Mouse (Mus musculus) layer of hippocampus, adult 18-20 months (tissue): Measurements from ENCODE around the gene Pard3b. TPM values are rescaled to one million over a fixed set of nuclear protein-coding genes. Genes with fewer than 3 reads are reported as not detected.
A peak's percentile ranks its signal among the peaks of the same experiment; 100 is the strongest.

ENCODE experiments used
- DNase-seq, 2 experiments: peaks; one replicate each; pipeline ENCODE4 v3.0.0; 2022; ENCODE audit warnings: low spot score in 2 of 2
- total RNA-seq, 2 experiments: library from RNA; stranded (reverse); gene quantifications; 2 replicates each; pipeline ENCODE4 v1.2.3; 2021

The Pard3b gene
- total RNA-seq, 2 experiments from 2014 or later = 5.4 to 5.9 TPM

DNA sequence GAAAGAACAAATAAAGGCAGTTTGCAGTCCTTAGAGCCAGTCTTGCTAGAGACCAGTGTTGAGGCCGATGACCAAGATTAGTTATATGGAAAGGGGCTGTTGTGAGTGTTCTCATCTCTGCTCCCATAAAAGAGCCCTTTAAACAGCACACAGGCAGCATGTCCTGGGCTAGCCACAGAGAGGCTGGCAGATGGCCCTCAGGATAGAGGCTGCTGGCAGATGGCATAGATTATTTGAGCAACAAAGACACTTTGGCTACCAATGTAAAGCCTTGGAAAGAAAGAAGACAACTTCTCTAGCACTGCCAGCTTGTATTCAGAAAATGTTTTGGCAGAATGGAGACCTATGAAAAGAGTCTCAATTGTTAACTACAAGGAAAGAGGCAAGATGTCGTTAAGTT is 274.3 kb downstream of the Pard3b start:
- DNase-seq = peak in 1 of 2 experiments; percentile 28

DNA sequence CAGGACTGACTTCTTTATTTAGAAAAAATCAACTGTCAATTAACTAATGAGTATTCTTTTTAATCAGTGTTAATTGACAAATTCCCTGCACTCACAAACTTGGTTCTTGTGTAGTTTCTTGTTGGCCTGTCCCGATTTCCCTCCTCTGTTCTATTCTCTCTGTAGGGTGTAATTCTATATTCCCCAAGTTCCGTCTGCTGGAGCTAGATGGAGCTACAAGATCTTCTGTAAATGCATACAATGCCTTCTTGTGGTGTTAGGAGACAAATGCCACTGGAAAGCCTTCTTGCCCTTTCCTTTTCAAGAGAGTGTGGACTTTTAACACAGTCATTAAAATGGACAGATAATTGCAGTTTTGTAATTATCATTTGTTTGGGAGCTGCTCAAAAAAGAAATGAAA is 286.3 kb downstream of the Pard3b start:
- DNase-seq = peak in 1 of 2 experiments; percentile 46

DNA sequence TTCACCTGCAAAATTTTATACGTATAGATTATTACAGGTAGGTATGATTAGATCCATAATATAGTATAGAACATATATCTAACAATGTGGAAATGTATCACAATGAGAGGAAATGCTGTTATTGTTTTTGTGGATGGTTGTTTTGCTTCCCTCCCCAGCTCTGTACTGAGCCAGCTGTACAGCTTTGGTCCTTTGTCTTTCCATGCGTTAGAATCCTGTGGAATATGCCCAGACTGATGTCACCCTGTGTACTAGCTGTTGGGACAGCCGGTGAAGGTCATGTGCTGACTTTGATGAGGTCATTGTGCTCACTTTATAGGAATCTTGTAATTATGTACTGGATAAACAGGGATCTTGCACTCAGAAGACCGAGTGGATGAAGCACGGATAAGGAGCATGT is 286.9 kb downstream of the Pard3b start:
- no peak for DNase-seq

DNA sequence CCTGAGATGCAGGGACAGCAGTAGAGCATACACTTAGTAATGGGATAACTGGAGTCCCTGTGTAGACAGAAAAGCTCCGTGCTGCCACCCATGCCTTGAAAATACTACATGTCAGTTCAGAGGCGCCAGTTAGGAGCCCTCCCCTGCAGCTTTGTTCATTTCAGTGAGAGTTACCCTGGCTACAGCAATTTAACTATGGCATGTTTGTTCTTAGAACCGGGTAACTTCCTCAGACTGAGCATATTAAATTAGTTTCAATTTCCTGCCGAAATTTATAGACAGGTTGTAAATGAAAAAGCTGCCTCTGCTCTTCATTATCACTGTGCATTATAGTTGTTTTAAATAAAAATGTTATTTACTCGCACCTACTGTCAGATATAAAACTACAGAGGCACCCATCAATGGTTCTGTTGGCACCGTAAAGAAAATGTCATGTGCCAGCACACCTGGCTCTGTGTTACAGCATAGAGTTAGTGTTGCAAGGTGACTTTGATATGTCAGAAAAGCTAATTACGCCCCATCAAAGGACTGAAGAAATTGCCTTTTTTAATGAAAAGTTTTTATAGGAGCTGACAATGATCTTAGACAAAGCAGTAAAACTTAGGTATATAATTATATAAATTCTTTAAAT is 289.6 kb downstream of the Pard3b start:
- peak in 1 of 2 experiments; percentile 32 for DNase-seq

DNA sequence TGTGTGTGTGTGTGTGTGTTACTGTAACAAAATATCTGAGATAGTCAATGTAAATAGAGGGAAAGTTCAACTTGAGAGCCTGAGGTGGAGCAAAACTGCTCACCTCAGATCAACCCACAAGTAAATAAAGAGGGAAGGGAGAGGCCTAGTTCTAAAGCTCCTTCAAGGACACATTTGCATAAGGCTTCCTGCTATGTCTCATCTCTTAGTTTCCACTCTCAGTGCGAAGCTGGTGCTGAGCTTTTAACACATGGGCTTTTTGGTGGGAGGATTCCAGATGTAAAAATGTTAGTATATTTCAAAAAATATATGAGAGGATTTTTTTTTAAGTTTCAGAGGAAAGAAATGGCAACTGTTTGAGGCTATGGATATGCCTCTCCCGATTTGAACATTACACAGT is 294.9 kb downstream of the Pard3b start:
- no peak for DNase-seq

DNA sequence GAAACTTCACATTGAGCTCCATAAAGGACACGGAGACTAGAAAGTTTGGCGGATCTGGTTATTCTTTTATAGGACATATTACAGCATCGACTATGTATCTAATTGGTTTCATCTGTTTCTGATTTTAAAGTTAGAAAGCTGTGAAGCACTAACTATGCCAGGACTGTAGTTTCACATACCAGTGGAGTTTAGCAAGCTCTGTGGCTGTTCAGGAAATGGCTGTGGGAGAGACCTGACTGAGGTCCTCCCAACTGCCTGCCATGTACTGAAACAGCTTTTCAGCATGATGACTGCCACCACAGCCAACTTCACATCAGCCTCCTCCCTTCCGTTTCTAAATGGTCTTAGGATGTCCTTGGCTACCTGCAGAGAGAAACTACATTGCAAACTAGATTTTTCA is 296.1 kb downstream of the Pard3b start:
- DNase-seq = no peak

DNA sequence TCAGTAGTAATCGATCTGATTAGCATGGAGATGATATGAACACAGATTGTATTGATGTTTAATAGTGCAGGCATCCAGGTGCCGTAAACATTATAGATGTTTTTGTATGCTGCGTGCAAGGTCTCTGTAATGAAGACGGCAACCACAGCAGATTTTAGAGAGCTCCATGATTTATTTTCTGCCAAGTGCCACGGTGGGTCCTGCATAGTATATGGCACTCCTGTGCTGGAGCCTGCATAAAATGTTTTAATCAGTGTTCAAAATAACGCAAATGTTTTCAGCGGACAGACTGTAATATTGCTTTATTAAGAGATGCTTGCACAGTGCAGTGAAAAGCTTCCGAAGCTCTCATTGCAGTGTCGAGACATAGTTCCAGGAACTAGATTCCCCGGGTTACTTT is 301.3 kb downstream of the Pard3b start:
- DNase-seq = no peak

DNA sequence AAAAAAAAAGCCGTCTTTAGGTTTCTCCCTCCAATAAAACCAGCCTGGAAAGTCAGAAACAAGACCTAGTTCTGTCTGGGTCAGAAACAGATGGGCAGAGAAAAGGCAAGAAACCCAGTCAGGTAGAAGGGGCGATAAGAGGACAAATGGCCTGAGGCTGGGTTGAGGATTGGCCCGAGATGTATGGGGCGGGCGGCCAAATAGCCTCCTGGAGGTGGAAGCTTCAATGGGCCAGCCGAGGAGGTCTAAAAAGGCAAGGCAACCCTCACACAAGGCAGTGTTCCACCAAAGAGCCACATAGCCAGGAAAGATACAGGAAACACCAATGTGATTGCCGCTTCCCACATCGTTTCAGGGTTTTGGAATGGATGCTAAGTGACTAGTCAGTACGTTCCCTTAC is 322.9 kb downstream of the Pard3b start:
- DNase-seq = no peak

DNA sequence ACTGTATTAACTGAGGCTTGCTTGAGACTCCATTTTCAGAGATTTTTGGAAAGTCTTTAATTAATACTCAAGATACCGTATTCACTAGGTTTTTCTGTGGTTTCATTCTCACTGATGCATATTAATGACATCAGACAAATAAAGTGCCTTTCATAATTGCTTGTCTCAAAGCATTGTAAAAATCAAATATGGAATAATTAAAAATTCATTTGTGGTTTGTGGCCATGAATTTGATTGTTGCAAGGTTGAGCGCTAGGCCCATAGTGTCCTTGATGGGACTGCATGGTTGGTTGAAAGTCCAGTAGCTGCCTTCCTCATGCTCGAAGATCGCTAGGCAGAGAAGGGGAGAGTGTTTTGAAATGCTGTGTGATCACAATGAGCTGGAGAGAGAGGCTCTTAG is 323.9 kb downstream of the Pard3b start:
- DNase-seq = no peak

DNA sequence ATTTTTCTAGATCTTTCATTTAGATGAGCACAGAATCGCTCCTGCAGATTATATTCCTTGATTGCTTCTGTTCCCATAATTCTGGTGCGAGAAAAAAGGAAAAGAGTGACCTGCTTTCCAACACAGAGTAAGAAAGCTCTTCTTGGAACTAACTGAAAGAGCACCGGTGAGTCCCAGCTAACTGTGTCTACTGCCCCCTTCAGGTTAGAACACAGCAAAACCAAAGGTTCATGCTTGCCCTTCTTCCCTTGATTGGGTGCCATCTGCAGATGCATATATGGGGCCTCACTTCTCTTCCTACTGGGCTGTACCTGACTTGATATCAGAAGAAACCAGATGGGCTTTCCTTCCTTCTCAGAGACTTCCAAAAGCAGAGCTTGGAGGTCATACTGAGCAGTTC is 328.5 kb downstream of the Pard3b start:
- no peak for DNase-seq

DNA sequence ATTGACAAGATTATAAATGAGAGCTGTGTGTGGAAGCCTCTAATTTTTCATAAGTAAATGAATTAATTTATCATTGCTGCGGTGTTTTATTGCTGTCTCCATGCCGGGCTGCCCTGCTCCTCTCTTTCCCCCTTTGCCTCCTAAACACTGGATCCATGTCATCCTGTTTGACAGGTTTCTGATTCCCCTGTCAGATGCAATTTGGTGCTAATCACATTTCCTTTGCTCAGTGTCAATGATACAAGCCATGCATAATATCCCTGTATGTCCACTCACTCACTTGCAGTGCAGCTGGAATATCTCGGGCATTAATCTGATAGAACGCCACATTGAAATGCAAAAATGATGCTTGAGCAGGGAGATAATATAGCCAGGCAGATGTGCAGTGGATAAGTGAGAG is 329.2 kb downstream of the Pard3b start:
- no peak for DNase-seq

DNA sequence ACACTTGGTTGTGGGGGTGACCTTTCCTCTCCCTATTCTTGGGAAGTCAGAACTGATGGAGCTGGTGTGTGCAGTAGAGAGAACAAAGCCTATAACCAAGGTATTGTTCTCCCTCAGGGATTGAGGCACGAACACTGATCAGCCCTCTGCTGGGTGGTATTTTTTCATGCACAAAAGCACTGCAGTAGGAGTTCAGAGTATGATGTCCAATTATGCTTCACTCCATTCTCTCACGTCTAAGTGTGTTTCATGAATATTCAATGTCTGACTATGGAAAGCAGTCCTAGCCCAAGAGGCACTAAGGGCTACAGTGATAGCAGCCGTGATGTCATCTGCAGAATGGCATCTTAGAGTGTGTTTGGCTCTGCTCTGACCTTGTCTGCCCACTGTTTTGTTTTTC is 359.1 kb downstream of the Pard3b start:
- DNase-seq = no peak

DNA sequence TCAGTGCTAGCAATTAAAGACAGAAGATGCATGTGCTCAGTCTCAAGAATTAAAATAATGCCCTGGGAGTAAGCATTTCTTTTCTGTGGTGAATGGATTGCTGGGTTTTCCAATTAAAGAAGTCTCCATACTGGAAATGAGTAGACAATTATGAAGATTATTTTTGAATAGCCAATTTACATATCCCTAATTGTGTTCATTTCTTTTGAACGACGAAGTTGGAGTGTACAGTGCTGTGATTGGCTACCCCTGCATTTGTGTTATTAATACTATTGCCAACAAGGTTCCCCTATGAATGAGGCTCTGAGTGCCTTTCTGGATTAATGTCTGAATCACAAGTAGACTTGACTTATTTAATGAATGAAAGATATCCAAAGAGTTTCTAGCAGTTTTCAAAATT is 370.2 kb downstream of the Pard3b start:
- no peak for DNase-seq

DNA sequence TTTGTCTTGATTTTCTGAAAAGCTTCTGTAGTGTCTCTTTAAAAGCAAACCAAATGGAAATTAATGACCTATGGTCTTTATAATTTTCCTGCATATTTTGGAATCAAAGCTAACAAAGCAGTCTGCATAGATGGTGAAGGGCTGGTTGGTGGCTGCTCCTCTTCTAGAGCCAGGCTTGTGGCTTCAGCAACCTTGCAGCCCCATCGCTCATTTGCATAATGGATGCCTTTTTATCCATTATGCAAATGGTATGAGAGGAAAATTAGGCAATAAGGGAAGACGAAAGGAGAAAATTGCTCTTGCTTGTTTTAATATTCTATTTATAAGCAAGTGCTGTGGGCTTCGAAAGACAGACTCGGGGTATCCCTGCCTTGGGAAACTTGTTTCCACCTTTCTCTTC is 373.1 kb downstream of the Pard3b start:
- no peak for DNase-seq

DNA sequence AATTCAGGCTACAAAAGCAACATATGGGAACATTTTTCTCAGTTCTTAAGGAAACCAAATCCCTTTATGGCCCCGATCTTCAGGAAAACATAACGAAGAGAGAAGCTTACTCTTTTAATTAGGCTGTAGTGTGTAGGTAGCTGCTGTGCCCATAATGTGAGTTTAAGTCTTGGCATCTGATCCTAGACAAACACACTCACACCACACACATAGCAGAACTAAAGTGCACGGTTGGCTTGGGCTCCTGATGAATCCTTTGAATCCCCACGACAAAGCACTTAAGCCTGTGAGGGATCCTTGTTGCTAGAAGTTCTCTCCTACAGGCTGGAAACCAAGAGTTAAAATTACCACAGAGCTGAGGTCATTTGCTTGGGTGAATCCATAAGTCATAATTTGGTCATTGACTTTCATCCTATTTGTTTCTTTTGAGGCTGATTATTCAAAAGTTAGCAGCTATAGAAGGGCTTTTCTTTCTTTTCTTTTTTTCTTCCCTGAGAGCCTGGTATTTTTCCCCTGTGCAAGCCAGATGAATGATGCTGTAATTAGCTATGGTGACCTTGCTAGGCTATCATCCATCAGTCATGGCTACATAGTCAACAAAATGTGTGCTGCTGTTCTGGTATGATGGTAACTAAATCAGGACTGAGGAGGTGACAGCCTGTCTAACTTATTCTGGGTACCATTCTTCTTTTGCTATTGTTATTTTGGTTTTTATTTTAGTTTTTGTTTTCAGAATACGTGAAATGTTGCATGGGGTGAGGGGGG is 378.1 kb downstream of the Pard3b start:
- DNase-seq = no peak

DNA sequence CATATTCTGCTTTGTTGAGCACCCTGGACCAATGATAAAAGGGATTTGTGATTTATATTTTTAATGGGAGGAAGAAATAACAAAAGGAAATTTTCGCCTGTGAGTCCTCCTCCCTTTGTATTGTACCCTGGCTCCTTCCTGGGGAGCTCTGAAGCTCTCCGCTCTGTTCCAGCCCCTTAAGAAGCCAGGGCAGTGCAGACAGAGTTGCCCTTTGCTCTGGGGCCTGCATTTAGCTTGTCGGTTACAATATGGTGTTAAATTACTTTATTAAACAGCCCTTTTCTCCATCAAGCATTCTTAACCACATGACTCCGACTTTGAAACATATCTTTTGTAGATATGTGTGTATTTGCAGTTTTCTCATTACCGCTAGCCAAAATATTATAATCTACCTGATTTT is 379.7 kb downstream of the Pard3b start:
- DNase-seq = no peak

DNA sequence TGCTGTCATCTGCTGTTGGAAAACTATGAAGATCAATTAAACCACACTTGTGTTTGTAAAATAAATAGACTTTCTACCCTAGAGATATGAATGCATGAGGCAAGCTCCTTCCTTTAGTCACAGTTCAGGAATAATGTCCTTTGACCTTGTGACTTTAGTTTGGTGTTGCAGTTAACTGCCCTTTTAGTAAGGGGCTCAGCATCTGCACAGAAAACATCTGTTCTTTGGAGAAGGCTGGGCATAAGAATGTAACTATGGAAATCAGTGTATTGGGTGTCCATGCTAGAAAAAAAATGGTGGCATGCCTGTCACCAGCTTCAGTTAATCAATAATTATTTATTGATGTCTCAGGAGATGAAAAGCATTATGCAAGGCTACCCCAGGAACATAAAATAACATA is 381.1 kb downstream of the Pard3b start:
- DNase-seq = no peak

DNA sequence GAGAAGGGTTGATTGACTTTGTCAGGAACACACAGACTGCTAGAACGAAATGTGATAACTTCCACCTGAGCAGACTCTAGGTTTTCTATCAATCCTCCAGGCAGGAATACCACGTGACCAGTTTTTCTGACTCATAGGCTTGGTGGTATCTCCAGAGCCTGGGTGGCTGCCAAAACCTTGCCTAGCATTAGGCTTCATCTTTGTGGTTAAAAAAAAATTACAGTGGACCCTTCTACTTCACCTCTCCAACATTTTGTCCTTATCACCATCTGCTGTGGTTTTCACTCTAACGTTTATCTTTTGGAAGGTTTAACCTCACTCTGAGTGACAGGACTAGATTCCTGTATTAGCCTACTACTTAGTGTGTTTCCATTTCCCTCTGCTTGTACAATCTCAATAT is 403.1 kb downstream of the Pard3b start:
- DNase-seq = no peak

DNA sequence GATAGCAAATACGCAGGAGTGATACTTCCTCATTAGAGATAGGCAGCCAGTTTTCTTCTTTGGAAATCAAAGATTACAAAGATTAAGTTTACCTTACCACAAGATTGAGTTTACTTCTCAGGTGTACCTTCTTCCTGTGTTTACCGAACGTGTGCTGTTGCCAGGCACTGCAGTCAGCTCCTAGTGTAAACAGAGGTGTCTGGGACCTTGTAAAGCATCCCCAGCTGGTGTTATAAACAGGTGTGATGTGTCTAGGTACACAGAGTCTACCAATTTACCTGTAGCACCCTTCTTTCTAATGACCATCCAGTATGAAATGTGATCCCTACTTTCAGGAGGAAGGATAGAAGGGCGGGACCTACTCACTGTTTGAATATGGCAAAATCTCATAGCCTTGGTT is 410.0 kb downstream of the Pard3b start:
- DNase-seq = no peak

DNA sequence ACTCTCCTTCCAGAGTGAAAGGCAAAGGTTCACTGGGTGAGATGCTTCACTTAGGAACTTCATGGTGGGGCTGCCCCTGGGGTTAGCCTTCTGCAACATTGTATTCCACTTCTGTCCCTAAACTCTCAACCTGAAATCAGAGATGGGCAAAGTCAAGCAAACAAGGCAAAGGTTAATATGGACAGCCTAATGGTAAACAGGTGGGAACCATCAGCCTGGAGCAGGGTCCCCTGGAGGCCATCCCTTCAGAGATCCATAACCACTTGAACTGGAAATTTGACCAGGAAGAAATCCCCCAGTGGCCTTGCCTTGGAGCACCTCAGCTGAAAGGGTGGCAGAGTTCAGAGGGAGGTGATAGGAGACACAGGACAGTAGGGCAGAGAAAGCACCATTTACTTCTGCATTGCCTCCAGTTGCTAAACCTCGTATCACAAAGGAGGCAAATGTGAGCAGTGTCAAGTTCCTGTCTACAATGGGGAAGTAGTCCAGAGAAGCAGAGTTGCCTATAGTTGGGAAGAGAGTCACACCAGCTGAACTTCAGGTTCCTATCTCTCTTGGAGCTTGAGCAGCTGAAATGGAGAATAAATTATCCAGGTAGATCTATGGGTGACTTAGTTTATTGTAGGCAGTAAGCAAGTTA is 412.7 kb downstream of the Pard3b start:
- no peak for DNase-seq

DNA sequence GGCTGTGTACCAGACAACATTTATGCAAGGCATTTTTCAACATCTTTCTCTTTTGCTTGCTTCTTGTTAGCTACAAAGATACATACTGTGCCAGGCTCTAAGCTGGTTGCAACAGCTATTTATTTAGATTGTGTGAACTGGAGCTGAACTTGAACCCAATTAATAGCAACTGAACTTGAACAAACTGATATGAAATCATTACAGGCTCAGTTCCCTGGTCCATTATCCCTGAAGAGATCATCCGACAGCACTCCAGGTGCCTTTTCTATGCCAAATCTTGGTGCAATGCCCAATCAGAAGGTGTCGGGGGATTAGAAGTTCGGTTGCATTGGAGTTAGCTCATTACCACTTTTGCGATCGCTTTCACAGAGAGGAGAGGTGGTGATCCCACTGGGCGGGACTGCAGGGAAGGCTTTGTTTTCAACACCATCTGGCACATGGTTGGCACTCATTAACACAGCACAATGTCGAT is 414.6 kb downstream of the Pard3b start:
- DNase-seq = peak in 1 of 2 experiments; percentile 33

DNA sequence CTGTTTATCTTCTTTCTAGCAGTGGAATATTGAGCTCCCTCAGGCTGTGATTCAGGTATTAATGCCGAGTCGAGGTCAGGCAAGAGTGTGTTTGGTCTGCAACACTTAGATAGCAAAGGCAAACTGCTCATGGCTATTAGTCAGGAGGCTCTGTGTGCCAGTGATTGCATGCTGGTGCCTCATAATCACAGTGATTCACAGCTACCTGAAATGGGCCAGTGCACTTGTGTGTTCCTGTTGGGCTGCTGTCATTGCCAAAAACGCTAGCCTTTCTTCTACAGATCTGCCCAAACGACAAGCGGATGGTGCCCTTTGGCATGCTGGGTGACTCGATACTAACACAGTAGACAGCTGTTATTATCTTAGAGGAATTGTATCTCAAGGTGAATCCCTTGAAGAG is 416.7 kb downstream of the Pard3b start:
- no peak for DNase-seq

DNA sequence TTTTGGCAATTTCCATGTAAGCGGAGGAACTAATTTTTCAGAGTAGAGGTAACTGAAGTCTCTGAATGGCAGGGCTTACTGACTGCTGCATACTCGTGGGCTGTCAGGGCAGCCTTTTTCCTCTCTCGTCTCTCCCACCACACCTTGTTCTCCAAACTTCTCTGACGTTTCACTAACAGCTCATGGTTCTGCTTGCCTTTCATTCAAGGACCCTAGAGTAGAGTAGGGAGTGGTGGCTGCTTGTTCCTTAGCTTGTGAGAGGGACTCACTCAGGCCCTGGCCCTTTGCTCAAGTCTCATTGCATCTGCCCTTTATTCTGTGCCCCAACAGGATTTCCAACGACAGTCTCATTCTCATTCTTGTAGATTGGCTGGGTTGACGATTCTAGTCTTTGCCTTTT is 432.0 kb downstream of the Pard3b start:
- no peak for DNase-seq
